Mouse (Mus musculus) ES-E14 (cell line): ENCODE measurements around the gene Zfp653. TPM values are rescaled to one million over a fixed set of nuclear protein-coding genes. Genes with fewer than 3 reads are reported as not detected.
A peak's percentile ranks its signal among the peaks of the same experiment; 100 is the strongest.

Experiments used
- DNase-seq: peaks from one replicate; pipeline ENCODE4 v3.0.0-alpha.2; 2013; ENCODE audit warnings: low read depth, low spot score
- H3K27ac ChIP-seq: 2 replicates; pipeline ENCODE4 v1.5.1; 2012; ENCODE audit warnings: low read depth, mild to moderate bottlenecking, low read length, moderate library complexity, mixed read lengths; ENCODE audit not compliant: poor library complexity, insufficient read depth, severe bottlenecking
- H3K36me3 ChIP-seq: 2 replicates; pipeline ENCODE4 v1.6.1; 2012; ENCODE audit warnings: mild to moderate bottlenecking, low read length, moderate library complexity, mixed read lengths; ENCODE audit not compliant: control insufficient read depth, poor library complexity, insufficient read depth, severe bottlenecking
- H3K4me1 ChIP-seq, 2 experiments: fragments of 150-350 bp in 1 of 2; sonication (generic) in 1 of 2; 2 replicates each; pipeline ENCODE4 v1.6.1; 2012; ENCODE audit warnings: low read length in 2 of 2, mild to moderate bottlenecking in 1 of 2, mixed read lengths in 1 of 2; ENCODE audit not compliant: control insufficient read depth in 2 of 2, insufficient read depth in 2 of 2, poor library complexity in 1 of 2
- H3K4me3 ChIP-seq, 2 experiments: fragments of 150-350 bp in 1 of 2; sonication (generic) in 1 of 2; 2 replicates each; pipeline ENCODE4 v1.5.1; 2012; ENCODE audit warnings: low read length in 2 of 2, low read depth in 1 of 2, mild to moderate bottlenecking in 1 of 2, mixed read lengths in 1 of 2; ENCODE audit not compliant: insufficient read depth in 1 of 2, poor library complexity in 1 of 2, severe bottlenecking in 1 of 2
- H3K9ac ChIP-seq: 2 replicates; pipeline ENCODE4 v1.6.1; 2012; ENCODE audit warnings: low read depth, mild to moderate bottlenecking, low read length, mixed read lengths; ENCODE audit not compliant: poor library complexity, insufficient read depth, severe bottlenecking
- H3K9me3 ChIP-seq: fragments of 150-350 bp; sonication (generic); 2 replicates; pipeline ENCODE4 v1.6.1; 2012; ENCODE audit warnings: low read depth, mild to moderate bottlenecking, low read length; ENCODE audit not compliant: control insufficient read depth, insufficient read depth
- CHD2 ChIP-seq: IDR thresholded peaks from 2 replicates; pipeline ENCODE4 v1.6.1; 2014; ENCODE audit warnings: mild to moderate bottlenecking, low read depth, low read length, inconsistent platforms
- HCFC1 ChIP-seq: IDR thresholded peaks from 2 replicates; pipeline ENCODE4 v1.6.1; 2012; ENCODE audit warnings: low read length, inconsistent platforms, borderline replicate concordance; ENCODE audit not compliant: insufficient read depth
- MAFK ChIP-seq: IDR thresholded peaks from 2 replicates; pipeline ENCODE4 v1.6.1; 2014; ENCODE audit warnings: mild to moderate bottlenecking, low read depth, low read length, inconsistent platforms; ENCODE audit not compliant: insufficient read depth
- ZC3H11A ChIP-seq: IDR thresholded peaks from 2 replicates; pipeline ENCODE4 v1.6.1; 2012; ENCODE audit warnings: low read depth, mild to moderate bottlenecking, inconsistent platforms, low read length, borderline replicate concordance
- ZNF384 ChIP-seq: IDR thresholded peaks from 2 replicates; pipeline ENCODE4 v1.6.1; 2012; ENCODE audit warnings: low read depth, low read length, inconsistent platforms
- in situ Hi-C, 2 experiments: fragments of 600-800 bp; cut with MboI; formaldehyde crosslinking; loops; one replicate each; pipeline ENCODE4 v1.15.1; 2025; ENCODE audit warnings: low sequenced_read_pairs in 2 of 2, inconsistent platforms in 1 of 2; ENCODE audit not compliant: unreplicated experiment in 2 of 2
- total RNA-seq: library from RNA; depleted of rRNA; stranded (reverse); fragments of 300-350 nt; gene quantifications from 2 replicates; pipeline ENCODE4 v1.2.3, GENCODE M21; 2012

Gene Zfp653
- total RNA-seq, 1 experiment, result 10.9 TPM

- peaks cover 16% of the 10 kb centered on the region for H3K36me3 ChIP-seq
- TF ChIP-seq CHD2 (no peak), ZNF384 (no peak), MAFK (no peak), HCFC1 (no peak), ZC3H11A (no peak)
- H3K9ac ChIP-seq, result peak overlapping the region; percentile 97
- in situ Hi-C loops, result no loop called here
- H3K27ac ChIP-seq, result no peak overlapping the region
- H3K4me1 ChIP-seq, result peaks cover 0 to 6% of the 10 kb centered on the region in 2 experiments; a peak in 1 of 4 replicates
- DNase-seq, result no peak
- H3K9me3 ChIP-seq, result no peaks in the 10 kb centered on the region
- peak overlapping the region; percentile 72 to 96 for H3K4me3 ChIP-seq
Observed at GRCm38 (mm10) chr9:22116086-22116485, 44.9 kb upstream of the Zfp653 start.

- H3K36me3 ChIP-seq, result peaks cover 18% of the 10 kb centered on the region
- TF ChIP-seq HCFC1 (no peak), ZNF384 (no peak), ZC3H11A (no peak), CHD2 (no peak), MAFK (no peak)
- peaks cover 0 to 6% of the 10 kb centered on the region in 2 experiments; a peak in 1 of 4 replicates for H3K4me1 ChIP-seq
- H3K27ac ChIP-seq, result no peak overlapping the region
- H3K9ac ChIP-seq, result no peak overlapping the region
- in situ Hi-C loops, result no loop called here
- H3K4me3 ChIP-seq, result no peak overlapping the region
- DNase-seq, result no peak
- no peaks in the 10 kb centered on the region for H3K9me3 ChIP-seq
Observed at GRCm38 (mm10) chr9:22115635-22116034, 44.5 kb upstream of the Zfp653 start.

- H3K4me3 ChIP-seq, result no peak overlapping the region
- H3K9ac ChIP-seq, result no peak overlapping the region
- H3K36me3 ChIP-seq, result peaks cover 11% of the 10 kb centered on the region
- H3K27ac ChIP-seq, result no peak overlapping the region
- H3K9me3 ChIP-seq, result no peaks in the 10 kb centered on the region
- H3K4me1 ChIP-seq, result no peaks in the 10 kb centered on the region
- TF ChIP-seq HCFC1 (no peak), ZC3H11A (no peak), MAFK (no peak), CHD2 (no peak), ZNF384 (no peak)
- in situ Hi-C loops, result no loop called here
- no peak for DNase-seq
Observed at GRCm38 (mm10) chr9:22108194-22108593, 37.0 kb upstream of the Zfp653 start.

- no peak for DNase-seq
Observed at GRCm38 (mm10) chr9:22099922-22100321, 28.7 kb upstream of the Zfp653 start.

More at GRCm38 (mm10) chr9:22099922-22100321, 28.7 kb upstream of the Zfp653 start:
- TF ChIP-seq HCFC1, result no peak
- no peak for TF ChIP-seq ZNF384
- TF ChIP-seq ZC3H11A, result no peak
- no peak for TF ChIP-seq CHD2
- no peak for TF ChIP-seq MAFK
- no peak overlapping the region for H3K27ac ChIP-seq
- no peak overlapping the region for H3K9ac ChIP-seq
- H3K9me3 ChIP-seq, result no peaks in the 10 kb centered on the region
- H3K4me1 ChIP-seq, result peaks cover 1 to 7% of the 10 kb centered on the region in 2 experiments; a peak in 2 of 4 replicates
- peak overlapping the region; percentile 21 to 40; a peak in 2 of 4 replicates for H3K4me3 ChIP-seq
- no peaks in the 10 kb centered on the region for H3K36me3 ChIP-seq
- in situ Hi-C loops, result no loop called here
